Mouse (Mus musculus) CH12.LX (cell line): ENCODE measurements around the gene Hmgcl. TPM values are rescaled to one million over a fixed set of nuclear protein-coding genes. Genes with fewer than 3 reads are reported as not detected.

Experiments
- DNase-seq: peaks from one replicate; pipeline ENCODE4 v3.0.0-alpha.2; 2013; ENCODE audit errors: extremely low read depth
- H3K27ac ChIP-seq: 2 replicates; pipeline ENCODE4 v1.5.1; 2012; ENCODE audit warnings: low read depth, mild to moderate bottlenecking, control low read depth, moderate library complexity; ENCODE audit not compliant: insufficient read depth
- H3K27me3 ChIP-seq: replicated peaks from 2 replicates; pipeline ENCODE3; 2012; ENCODE audit warnings: inconsistent platforms
- H3K36me3 ChIP-seq, 2 experiments: replicated peaks in 1 of 2; 2 replicates each; pipeline versions ENCODE3 to v1.6.1; 2012; ENCODE audit warnings: inconsistent platforms in 1 of 2, low read length in 1 of 2, mild to moderate bottlenecking in 1 of 2, mixed read lengths in 1 of 2, moderate library complexity in 1 of 2; ENCODE audit not compliant: control insufficient read depth in 1 of 2, insufficient read depth in 1 of 2
- H3K4me1 ChIP-seq, 2 experiments: 2 replicates each; pipeline ENCODE4 v1.6.1; 2012; ENCODE audit warnings: inconsistent platforms in 1 of 2, moderate library complexity in 1 of 2; ENCODE audit not compliant: insufficient read depth in 2 of 2, control insufficient read depth in 1 of 2
- H3K4me2 ChIP-seq: 2 replicates; pipeline ENCODE4 v1.6.1; 2012; ENCODE audit warnings: low read depth, mild to moderate bottlenecking, control low read depth; ENCODE audit not compliant: poor library complexity, insufficient read depth, severe bottlenecking
- H3K4me3 ChIP-seq, 3 experiments: fragments of 150-350 bp in 1 of 3; sonication (generic) in 1 of 3; replicated peaks in 1 of 3; 2 replicates each; pipeline versions ENCODE3 to v1.5.1; 2011 to 2012; ENCODE audit warnings: low read depth in 2 of 3, low read length in 2 of 3, mild to moderate bottlenecking in 2 of 3, moderate library complexity in 2 of 3, control low read depth in 1 of 3, improper control_type of control experiment in 1 of 3, inconsistent platforms in 1 of 3, mixed read lengths in 1 of 3; ENCODE audit not compliant: poor library complexity in 1 of 3
- H3K79me2 ChIP-seq: replicated peaks from 2 replicates; pipeline ENCODE4 v1.6.1; 2012; ENCODE audit warnings: mild to moderate bottlenecking, moderate library complexity; ENCODE audit not compliant: control insufficient read depth, poor library complexity, insufficient read depth, severe bottlenecking; ENCODE audit errors: extremely low read depth
- H3K9ac ChIP-seq: 2 replicates; pipeline ENCODE4 v1.6.1; 2012; ENCODE audit warnings: low read depth, mild to moderate bottlenecking, control low read depth, moderate library complexity; ENCODE audit not compliant: insufficient read depth
- H3K9me3 ChIP-seq: replicated peaks from 2 replicates; pipeline ENCODE3; 2012; ENCODE audit warnings: low read length, inconsistent platforms, mixed read lengths
- BHLHE40 ChIP-seq: IDR thresholded peaks from 2 replicates; pipeline ENCODE4 v1.6.1; 2011; ENCODE audit warnings: mild to moderate bottlenecking, low read depth, low read length, improper control_type of control experiment
- CHD1 ChIP-seq: IDR thresholded peaks from 2 replicates; pipeline ENCODE4 v1.6.1; 2012; ENCODE audit warnings: low read depth, low read length, improper control_type of control experiment, inconsistent platforms
- CHD2 ChIP-seq: IDR thresholded peaks from 2 replicates; pipeline ENCODE4 v1.6.1; 2011; ENCODE audit warnings: low read length, improper control_type of control experiment
- E2F4 ChIP-seq: IDR thresholded peaks from 2 replicates; pipeline ENCODE4 v1.6.1; 2011; ENCODE audit warnings: low read depth, low read length, improper control_type of control experiment; ENCODE audit not compliant: insufficient replicate concordance
- EP300 ChIP-seq: IDR thresholded peaks from 2 replicates; pipeline ENCODE4 v1.6.1; 2011; ENCODE audit warnings: low read length, improper control_type of control experiment
- HCFC1 ChIP-seq: IDR thresholded peaks from 2 replicates; pipeline ENCODE4 v1.6.1; 2012; ENCODE audit warnings: low read depth, mild to moderate bottlenecking, inconsistent platforms, low read length, improper control_type of control experiment
- MAX ChIP-seq: IDR thresholded peaks from 2 replicates; pipeline ENCODE4 v1.6.1; 2011; ENCODE audit warnings: low read length, improper control_type of control experiment
- MEF2A ChIP-seq: IDR thresholded peaks from 2 replicates; pipeline ENCODE4 v1.6.1; 2014; ENCODE audit warnings: low read depth, mild to moderate bottlenecking, inconsistent platforms, low read length, improper control_type of control experiment, borderline replicate concordance
- NRF1 ChIP-seq: IDR thresholded peaks from 2 replicates; pipeline ENCODE4 v1.6.1; 2014; ENCODE audit warnings: low read depth, mild to moderate bottlenecking, inconsistent platforms, low read length, improper control_type of control experiment, moderate library complexity
- POLR2AphosphoS2 ChIP-seq: IDR thresholded peaks from 2 replicates; pipeline ENCODE4 v1.6.1; 2011; ENCODE audit warnings: low read depth, low read length, improper control_type of control experiment
- RCOR1 ChIP-seq: conservative IDR thresholded peaks from 2 replicates; pipeline ENCODE4 v1.6.1; 2012; ENCODE audit warnings: low read depth, mild to moderate bottlenecking, inconsistent platforms, low read length, improper control_type of control experiment
- TCF12 ChIP-seq: IDR thresholded peaks from 2 replicates; pipeline ENCODE4 v1.6.1; 2014; ENCODE audit warnings: low read depth, mild to moderate bottlenecking, inconsistent platforms, low read length, improper control_type of control experiment
- USF2 ChIP-seq: conservative IDR thresholded peaks from 2 replicates; pipeline ENCODE4 v1.6.1; 2011; ENCODE audit warnings: low read depth, low read length, improper control_type of control experiment
- ZNF384 ChIP-seq: IDR thresholded peaks from 2 replicates; pipeline ENCODE4 v1.6.1; 2012; ENCODE audit warnings: low read depth, low read length, improper control_type of control experiment, inconsistent platforms
- dilution Hi-C: fragments of 300-500 bp; cut with MboI; formaldehyde crosslinking; loops from 2 replicates; pipeline ENCODE4 v1.14.3; 2020; ENCODE audit warnings: low sequenced_read_pairs; ENCODE audit not compliant: extremely low pct_unique_long_range_greater_than_20kb, extremely low pct_ligation_motif_present
- in situ Hi-C: fragments of 300-500 bp; cut with MboI; formaldehyde crosslinking; loops from 3 replicates; pipeline ENCODE4 v1.14.3; 2019; ENCODE audit warnings: low sequenced_read_pairs, low pct_ligation_motif_present, low pct_unique_long_range_greater_than_20kb, mixed read lengths
- polyA plus RNA-seq: library from polyadenylated mRNA; unstranded; fragments of >175 nt; gene quantifications from 2 replicates; pipeline ENCODE4 v1.2.1, GENCODE M21; 2012; ENCODE audit warnings: low read depth; ENCODE audit not compliant: insufficient read length
- total RNA-seq, 2 experiments: library from RNA; depleted of rRNA; stranded (reverse); fragments of 300-350 nt in 1 of 2; fragments of >200 nt in 1 of 2; gene quantifications; 2 replicates each; pipeline ENCODE4 v1.2.3; 2012 to 2014

Hmgcl gene
- total and polyA plus RNA-seq, 3 experiments = 27.2 to 42.7 (median 39.5) TPM

DNA sequence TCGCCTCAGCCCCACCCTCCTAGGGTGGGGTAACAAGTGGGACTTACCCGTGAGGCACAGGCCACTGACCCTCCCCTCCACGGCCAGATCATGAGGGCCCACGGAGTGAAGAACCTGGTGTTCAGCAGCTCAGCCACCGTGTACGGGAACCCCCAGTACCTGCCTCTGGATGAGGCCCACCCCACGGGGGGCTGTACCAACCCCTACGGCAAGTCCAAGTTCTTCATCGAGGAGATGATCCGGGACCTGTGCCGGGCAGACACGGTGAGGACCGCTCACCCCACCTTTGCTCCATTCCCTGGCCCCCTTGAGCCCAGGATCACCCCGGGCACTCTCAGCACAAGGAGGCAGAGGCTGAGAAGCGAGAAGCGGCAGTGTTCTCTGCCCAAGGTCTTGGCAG is 20.0 kb downstream of the Hmgcl start:
- H3K4me1 ChIP-seq = peaks cover 10 to 27% of the 10 kb centered on the region in 2 experiments
- in situ Hi-C loops = no loop called here
- TF ChIP-seq POLR2AphosphoS2 (0 out of 2 replicates have a peak, but pooled peaks have one; percentile 29), CHD2 (no peak), TCF12 (no peak)
- H3K4me3 ChIP-seq = no peak overlapping the region
- no peaks in the 10 kb centered on the region for H3K9me3 ChIP-seq
- H3K36me3 ChIP-seq = peaks cover 50 to 70% of the 10 kb centered on the region in 2 experiments
- H3K27me3 ChIP-seq = no peaks in the 10 kb centered on the region
- H3K79me2 ChIP-seq = peaks cover 8% of the 10 kb centered on the region
- H3K9ac ChIP-seq = no peak overlapping the region
- dilution Hi-C loops = no loop called here
- no peak for DNase-seq
- no peak overlapping the region for H3K27ac ChIP-seq
- no peak overlapping the region for H3K4me2 ChIP-seq

DNA sequence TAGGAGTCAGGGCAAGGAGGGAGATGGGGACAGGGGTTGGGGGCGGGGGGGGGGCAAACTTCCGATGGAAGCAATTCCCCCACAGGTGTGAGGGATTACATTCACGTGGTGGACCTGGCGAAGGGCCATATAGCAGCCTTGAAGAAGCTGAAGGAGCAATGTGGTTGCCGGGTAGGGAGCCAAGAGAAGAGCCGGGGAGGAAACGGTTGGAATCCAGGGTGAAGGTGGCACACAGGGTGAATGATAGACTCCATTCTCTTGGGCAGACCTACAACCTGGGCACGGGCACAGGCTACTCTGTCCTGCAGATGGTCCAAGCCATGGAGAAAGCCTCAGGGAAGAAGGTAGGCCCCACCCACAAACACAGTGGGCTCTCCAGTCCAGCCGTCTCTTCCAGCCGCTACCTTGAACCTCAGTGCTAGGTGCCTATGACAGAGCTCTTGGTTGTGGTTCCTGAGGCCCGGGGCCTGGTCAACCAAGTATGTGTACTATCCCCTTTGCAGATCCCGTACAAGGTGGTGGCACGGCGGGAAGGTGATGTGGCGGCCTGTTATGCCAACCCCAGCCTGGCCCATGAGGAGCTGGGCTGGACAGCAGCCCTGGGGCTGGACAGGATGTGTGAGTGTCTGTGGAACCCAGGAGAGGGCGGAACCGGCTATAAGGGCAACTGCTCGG is 21.0 kb downstream of the Hmgcl start:
- Histone ChIP-seq H3K9ac (no peak overlapping the region), H3K79me2 (peaks cover 17% of the 10 kb centered on the region), H3K4me2 (no peak overlapping the region), H3K4me3 (no peak overlapping the region), H3K27ac (no peak overlapping the region), H3K36me3 (peaks cover 46 to 60% of the 10 kb centered on the region in 2 experiments), H3K27me3 (no peaks in the 10 kb centered on the region), H3K9me3 (no peaks in the 10 kb centered on the region), H3K4me1 (peaks cover 12 to 31% of the 10 kb centered on the region in 2 experiments)
- in situ Hi-C loops = no loop called here
- DNase-seq = no peak
- no peak for TF ChIP-seq CHD1
- no peak for TF ChIP-seq MEF2A
- TF ChIP-seq RCOR1 = no peak
- no peak for TF ChIP-seq CHD2
- no peak for TF ChIP-seq BHLHE40
- no peak for TF ChIP-seq HCFC1
- TF ChIP-seq MAX = no peak
- no peak for TF ChIP-seq NRF1
- no peak for TF ChIP-seq ZNF384
- TF ChIP-seq E2F4 = no peak
- dilution Hi-C loops = no loop called here

DNA sequence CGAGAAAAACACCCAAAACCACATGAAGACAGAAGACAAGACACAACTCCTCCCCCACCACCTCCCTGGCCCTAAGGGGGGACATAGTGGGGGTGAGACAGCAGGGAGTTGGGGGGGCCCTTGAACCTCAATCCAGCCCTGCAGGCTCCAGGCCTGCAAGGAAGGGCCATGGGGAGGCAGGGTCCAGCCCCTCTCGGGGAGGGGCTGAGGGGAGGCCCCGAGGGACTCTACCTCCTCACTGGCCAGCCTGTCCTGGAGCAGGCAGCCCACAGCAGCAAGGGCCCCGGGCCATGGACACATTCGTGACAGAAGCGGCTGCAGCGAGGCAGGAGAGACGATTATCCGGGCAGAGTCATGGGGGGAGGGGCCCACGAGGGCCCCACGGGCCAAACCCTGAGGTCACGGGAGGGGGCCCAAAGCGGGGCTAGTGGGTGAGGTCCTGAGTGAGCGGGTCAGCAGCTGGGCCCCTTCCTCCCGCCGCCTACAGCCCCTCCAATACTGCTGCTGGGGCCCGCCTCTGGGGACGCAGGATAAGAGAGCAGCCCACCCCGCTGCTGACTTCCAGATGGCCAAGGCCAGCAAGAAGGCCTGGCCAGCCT is 22.1 kb downstream of the Hmgcl start:
- Histone ChIP-seq H3K4me3 (no peak overlapping the region), H3K27me3 (no peaks in the 10 kb centered on the region), H3K36me3 (peaks cover 46 to 59% of the 10 kb centered on the region in 2 experiments), H3K79me2 (peaks cover 17% of the 10 kb centered on the region), H3K9ac (no peak overlapping the region), H3K4me2 (no peak overlapping the region), H3K9me3 (no peaks in the 10 kb centered on the region), H3K4me1 (peaks cover 12 to 32% of the 10 kb centered on the region in 2 experiments), H3K27ac (no peak overlapping the region)
- in situ Hi-C loops (no loop called here), dilution Hi-C loops (no loop called here)
- TF ChIP-seq EP300 (no peak), USF2 (no peak), MAX (no peak)
- DNase-seq = no peak
